Mouse (Mus musculus) c-Kit-negative CD71-positive TER-119-positive erythroid progenitor cells, embryonic 14.5 days (primary cell): ENCODE results near the gene Rhbdd1.

Source experiments
- DNase-seq: peaks from one replicate; pipeline ENCODE4 v3.0.0-alpha.2; 2013; ENCODE audit warnings: low read depth, low spot score

Gene Rhbdd1

DNA sequence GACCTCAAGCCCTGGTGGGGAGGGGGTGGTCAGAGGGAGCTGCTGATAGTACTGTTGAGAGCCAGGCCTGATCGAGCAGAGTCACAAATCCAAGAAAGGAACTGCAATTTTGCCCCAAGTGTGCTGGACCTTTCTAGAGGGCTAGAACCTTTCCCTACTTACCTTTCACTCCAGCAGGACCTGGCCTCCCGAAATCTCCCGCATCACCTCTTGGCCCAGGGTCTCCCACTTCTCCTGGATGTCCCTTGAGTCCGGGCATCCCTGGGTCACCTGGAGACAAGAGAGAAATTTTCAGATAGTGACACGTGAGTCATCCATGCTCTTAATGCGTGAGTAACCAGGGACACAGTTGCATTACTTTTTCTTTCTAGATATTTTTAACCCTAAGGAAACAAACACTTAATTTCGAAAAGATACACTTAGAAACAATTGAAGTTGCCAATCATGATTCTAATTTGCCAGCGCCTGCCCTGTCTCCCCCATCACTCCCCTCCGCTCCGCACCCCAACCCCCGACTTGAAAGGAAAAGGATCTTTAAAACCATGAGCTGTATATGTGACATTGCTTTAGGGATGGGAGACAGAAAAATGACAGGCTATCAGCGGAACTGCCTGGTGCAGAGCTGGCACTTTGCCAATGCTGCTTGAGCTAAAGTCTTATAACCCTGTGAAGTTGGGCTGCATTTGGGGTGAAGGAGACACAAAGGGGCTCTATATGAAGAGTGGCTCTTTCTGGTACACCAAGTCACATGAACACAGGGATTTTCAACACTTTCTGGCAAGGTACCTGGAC, 163.6 kb downstream of the Rhbdd1 start:
- no peak for DNase-seq

DNA sequence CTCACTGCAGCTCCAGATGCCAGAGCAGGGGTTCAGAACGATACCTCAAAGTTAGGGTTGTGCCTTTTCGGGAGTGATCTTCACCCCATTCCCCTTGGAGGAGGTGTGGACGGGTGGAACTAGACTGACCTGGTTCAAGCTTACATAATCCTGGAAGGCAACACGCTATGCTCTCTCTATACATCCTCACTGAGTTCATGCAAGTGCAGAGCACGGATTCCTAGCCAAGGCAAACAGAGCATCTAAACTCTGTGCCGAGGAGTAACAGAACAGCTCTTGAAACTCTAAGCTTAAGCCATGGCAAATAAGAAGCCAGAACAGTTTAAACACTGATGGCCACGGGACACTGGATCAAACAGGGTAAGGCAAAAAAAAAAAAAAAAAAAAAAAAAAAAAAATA, 166.1 kb downstream of the Rhbdd1 start:
- DNase-seq, result no peak

DNA sequence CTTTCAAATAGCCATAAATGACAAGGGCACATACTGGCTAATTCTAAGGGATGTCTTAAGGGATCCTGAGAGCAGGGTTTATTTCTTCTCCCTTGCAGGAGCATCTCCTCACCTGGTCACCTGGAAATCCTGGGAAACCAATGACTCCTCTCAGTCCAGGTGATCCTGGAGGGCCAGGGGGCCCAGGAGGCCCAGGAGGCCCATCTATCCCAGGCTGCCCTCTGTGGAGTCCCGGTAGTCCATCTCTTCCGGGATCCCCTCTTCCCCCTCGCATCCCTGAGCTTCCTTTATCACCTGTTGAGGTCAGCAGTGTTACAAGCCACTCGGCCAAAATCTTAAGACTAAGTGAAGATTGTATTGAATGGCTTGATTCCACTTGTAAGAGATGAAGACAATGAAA, 170.1 kb downstream of the Rhbdd1 start:
- no peak for DNase-seq

DNA sequence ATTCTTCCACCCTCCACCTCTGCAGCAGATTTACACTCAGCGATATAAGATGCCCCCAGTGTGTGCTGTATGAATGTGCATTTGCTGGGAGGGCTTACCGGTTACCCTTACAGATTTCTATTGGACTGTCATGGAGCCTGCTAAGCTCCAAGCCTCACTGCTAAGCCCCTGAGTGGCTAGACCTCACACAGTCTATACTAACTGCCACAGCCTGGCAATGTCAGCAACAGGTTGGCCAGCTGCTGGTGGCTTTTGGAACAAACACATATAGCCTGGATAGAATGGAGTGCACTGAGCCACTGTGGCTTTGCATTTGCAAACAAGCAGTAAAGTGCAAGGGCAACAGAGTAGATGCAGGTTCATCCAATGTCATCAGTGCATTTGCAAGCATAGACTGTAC, 175.7 kb downstream of the Rhbdd1 start:
- DNase-seq, result no peak
